In the genomic region with DNA sequence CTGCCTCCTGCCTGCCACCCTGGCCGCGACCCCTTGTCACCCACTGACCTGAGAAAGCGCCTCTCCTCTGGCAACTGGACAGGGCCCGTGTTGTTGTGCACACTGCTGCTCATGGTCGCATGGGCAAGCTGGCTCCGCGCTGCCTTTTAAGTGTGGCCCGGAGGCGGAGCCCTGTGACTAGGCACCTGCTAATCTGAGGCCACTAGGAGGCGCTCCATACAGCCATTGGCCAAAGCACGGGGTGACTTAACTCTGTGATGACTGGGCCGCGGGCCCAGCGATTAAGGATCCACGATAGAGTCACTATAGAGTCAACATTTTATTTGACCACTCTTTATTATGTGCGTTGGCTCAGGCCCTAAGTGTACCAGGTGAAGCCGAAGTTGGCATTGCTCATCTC, we compare ENCODE assay signal across 9 mouse cellular contexts. TPM values are rescaled to one million over a fixed set of nuclear protein-coding genes. Genes with fewer than 3 reads are reported as not detected.
DNase-seq lines count a peak whose midpoint lies in the region; ATAC-seq and TF ChIP-seq lines count a peak whose summit lies in the region.
"Had no signal": no experiment of that assay in that cellular context is flagged by ENCODE, and none has a peak within 500 bp of the region (broad histone marks: within the 10 kb centered on the region; RNA-seq: fewer than 3 reads in every experiment).

No protein-coding gene starts in this region.

- no peak overlapping the region for H3K9ac ChIP-seq in neural tube, embryonic 15.5 days (replicated peaks)
- H3K9ac ChIP-seq in liver, adult 2 months (ENCODE audit: low read depth, low read length): no peak overlapping the region

- H3K4me1 ChIP-seq in neural tube, embryonic 15.5 days: peaks cover 58% of the 10 kb centered on the region
- H3K4me1 ChIP-seq in liver, adult 2 months (ENCODE audit: control insufficient read depth, insufficient read depth, low read length): peaks cover 19% of the 10 kb centered on the region

- no peak overlapping the region for H3K4me3 ChIP-seq in neural tube, embryonic 15.5 days (replicated peaks)
- H3K4me3 ChIP-seq in liver, adult 2 months (ENCODE audit: insufficient read depth, low read depth, low read length): no peak overlapping the region
- H3K4me3 ChIP-seq: limb, embryonic 12.5 days had no signal

- peaks cover 6% of the 10 kb centered on the region; the same call in 1 of the 2 replicates for H3K36me3 ChIP-seq in neural tube, embryonic 15.5 days
- H3K36me3 ChIP-seq in liver, adult 2 months (ENCODE audit: control insufficient read depth, insufficient read depth, low read length): no peaks in the 10 kb centered on the region; the same call in 1 of the 2 replicates

- no peak for TF ChIP-seq POLR2A in liver, adult 2 months (IDR thresholded peaks at IDR 0.05; ENCODE audit: extremely low read depth, insufficient read depth, low read length)

- H3K79me2 ChIP-seq in liver, adult 2 months (ENCODE audit: control insufficient read depth, insufficient read depth, low read length): peaks cover 14% of the 10 kb centered on the region; the same call in 1 of the 2 replicates

- no peak overlapping the region for H3K4me2 ChIP-seq in neural tube, embryonic 15.5 days
- H3K4me2 ChIP-seq: limb, embryonic 12.5 days had no signal

- no peaks in the 10 kb centered on the region for H3K9me3 ChIP-seq in neural tube, embryonic 15.5 days (replicated peaks)
- H3K9me3 ChIP-seq: limb, embryonic 12.5 days had no signal

- TF ChIP-seq CTCF in liver, adult 2 months (IDR thresholded peaks at IDR 0.05; ENCODE audit: low read depth, low read length): peak; percentile 61

- peak; percentile 72 for DNase-seq in CD4-positive, CD25-positive, alpha-beta regulatory T cell, adult 2 months (ENCODE audit: low read depth, low spot score)
- peak; percentile 53 for DNase-seq in neural tube, embryonic 10.5 days (ENCODE audit: extremely low spot score, low spot score)
- peak; percentile 52 for DNase-seq in cerebellum, adult 9-11 months
- DNase-seq in liver, adult 2 months (ENCODE audit: extremely low read depth, low read depth, low spot score): no peak
- DNase-seq in natural killer cell, adult 2 months (ENCODE audit: low spot score in 2 of 2): peak; percentile 38 to 62

- no peak for ATAC-seq in CD4-positive, CD25-positive, alpha-beta regulatory T cell, adult 4 months
- ATAC-seq in neural tube, embryonic 15.5 days (ENCODE audit: low FRiP score): no peak
- peak; percentile 49 for ATAC-seq in granulocyte monocyte progenitor cell, adult 5-6 weeks (replicated peaks; ENCODE audit: poor library complexity, severe bottlenecking)

- WGBS in neural tube, embryonic 15.5 days: 45% methylated on average over 17 of the region's 17 CpGs
- 62% methylated on average over 17 of the region's 17 CpGs for WGBS in liver, adult 2 months

- peaks cover 17% of the 10 kb centered on the region for H3K27me3 ChIP-seq in neural tube, embryonic 15.5 days (replicated peaks)
- H3K27me3 ChIP-seq in liver, adult 2 months (ENCODE audit: control insufficient read depth, insufficient read depth, low read length): peaks cover 7% of the 10 kb centered on the region

- no peak overlapping the region for H3K27ac ChIP-seq in neural tube, embryonic 15.5 days (replicated peaks)
- H3K27ac ChIP-seq in liver, adult 2 months (replicated peaks; ENCODE audit: insufficient read depth, low read depth, low read length): no peak overlapping the region
- H3K27ac ChIP-seq: limb, embryonic 12.5 days had no signal

RNA-seq across cellular contexts. Expression of gene Cilp2, which starts 6.4 kb away (rescaled TPM):
- polyA plus RNA-seq in CD4-positive, CD25-positive, alpha-beta regulatory T cell, adult 4 months (2017; shearing (Covaris generic)): not detected
- polyA plus RNA-seq in neural tube, embryonic 15.5 days (2015; fragmentation: Nextera tagmentation; extraction: Ambion mirVana): 5.3 and 6.0 TPM in 2 replicates
- not detected in 2 replicates for total RNA-seq in granulocyte monocyte progenitor cell, adult 5-6 weeks (2014; fragmentation: Nextera tagmentation)
- total RNA-seq in granulocyte monocyte progenitor cell, adult 5-6 weeks (2017): not detected in 2 replicates
- total RNA-seq in liver, adult 2 months (2014; rRNA removed): under 0.01 TPM in 1 of 2 replicates, not detected in the other
- 0.01 and 0.05 TPM in 2 replicates for polyA plus RNA-seq in liver, adult 2 months (2012; rRNA removed)

RNA-seq across cellular contexts. Expression of gene Tssk6, which starts 8.1 kb away (rescaled TPM):
- under 1 TPM in 1 of 2 experiments, not detected in 1; 0.24 TPM for polyA plus RNA-seq in CD4-positive, CD25-positive, alpha-beta regulatory T cell, adult 4 months (2017; shearing (Covaris generic))
- polyA plus RNA-seq in neural tube, embryonic 15.5 days (2015; fragmentation: Nextera tagmentation; extraction: Ambion mirVana): 4.3 TPM in 2 replicates
- total RNA-seq in granulocyte monocyte progenitor cell, adult 5-6 weeks (2014; fragmentation: Nextera tagmentation): 0.73 TPM in 1 of 2 replicates, not detected in the other
- 1.5 and 2.5 TPM in 2 replicates for total RNA-seq in granulocyte monocyte progenitor cell, adult 5-6 weeks (2017)
- not detected in 2 replicates for total RNA-seq in liver, adult 2 months (2014; rRNA removed)
- polyA plus RNA-seq in liver, adult 2 months (2012; rRNA removed): 0.09 TPM in 1 of 2 replicates, not detected in the other

RNA-seq across cellular contexts. Expression of gene Ndufa13, which starts 8.5 kb away (rescaled TPM):
- polyA plus RNA-seq in CD4-positive, CD25-positive, alpha-beta regulatory T cell, adult 4 months (2017; shearing (Covaris generic)): 100 to 1,000 TPM; 184 to 253 TPM
- 190 and 209 TPM in 2 replicates for polyA plus RNA-seq in neural tube, embryonic 15.5 days (2015; fragmentation: Nextera tagmentation; extraction: Ambion mirVana)
- 76.7 and 98.5 TPM in 2 replicates for total RNA-seq in granulocyte monocyte progenitor cell, adult 5-6 weeks (2014; fragmentation: Nextera tagmentation)
- 107 and 110 TPM in 2 replicates for total RNA-seq in granulocyte monocyte progenitor cell, adult 5-6 weeks (2017)
- 132 and 141 TPM in 2 replicates for total RNA-seq in liver, adult 2 months (2014; rRNA removed)
- 206 and 221 TPM in 2 replicates for polyA plus RNA-seq in liver, adult 2 months (2012; rRNA removed)

RNA-seq across cellular contexts. Expression of gene Yjefn3, which starts 8.6 kb away (rescaled TPM):
- 1 to 10 TPM in 1 of 2 experiments, under 1 TPM in 1; 0.91 to 1.6 TPM for polyA plus RNA-seq in CD4-positive, CD25-positive, alpha-beta regulatory T cell, adult 4 months (2017; shearing (Covaris generic))
- 11.8 and 15.6 TPM in 2 replicates for polyA plus RNA-seq in neural tube, embryonic 15.5 days (2015; fragmentation: Nextera tagmentation; extraction: Ambion mirVana)
- 2.7 TPM in 1 of 2 replicates, not detected in the other for total RNA-seq in granulocyte monocyte progenitor cell, adult 5-6 weeks (2014; fragmentation: Nextera tagmentation)
- not detected in 2 replicates for total RNA-seq in granulocyte monocyte progenitor cell, adult 5-6 weeks (2017)
- total RNA-seq in liver, adult 2 months (2014; rRNA removed): 0.20 and 0.83 TPM in 2 replicates
- 1.4 and 2.0 TPM in 2 replicates for polyA plus RNA-seq in liver, adult 2 months (2012; rRNA removed)
